Mouse (Mus musculus) adrenal gland (tissue): ENCODE measurements around the gene Suds3.

Source experiments
- intact Hi-C: fragments of 180-260 bp; cut with DNase I; formaldehyde crosslinking; loops from one replicate; pipeline ENCODE4 v1.15.1; 2025

The Suds3 gene

GRCm38 (mm10) chr5:117137011-117137410 is 21.1 kb upstream of the Suds3 start:
- intact Hi-C loops: no loop called here

GRCm38 (mm10) chr5:117136570-117136969 is 20.7 kb upstream of the Suds3 start:
- intact Hi-C loops: no loop called here

- intact Hi-C loops: no loop called here
These were observed 20.0 kb upstream of the Suds3 start for GRCm38 (mm10) chr5:117135869-117136268.

- intact Hi-C loops: no loop called here
These were observed 19.1 kb upstream of the Suds3 start for GRCm38 (mm10) chr5:117134889-117135456.

GRCm38 (mm10) chr5:117134066-117134888 is 18.4 kb upstream of the Suds3 start:
- intact Hi-C loops: no loop called here

GRCm38 (mm10) chr5:117133446-117134065 is 17.6 kb upstream of the Suds3 start:
- intact Hi-C loops: no loop called here

- intact Hi-C loops: no loop called here
These were observed 14.8 kb upstream of the Suds3 start for GRCm38 (mm10) chr5:117130726-117131125.

- intact Hi-C loops: no loop called here
These were observed 11.1 kb upstream of the Suds3 start for GRCm38 (mm10) chr5:117127051-117127450.

- intact Hi-C loops: no loop called here
These were observed 9.8 kb upstream of the Suds3 start for GRCm38 (mm10) chr5:117125482-117126346.

- intact Hi-C loops: no loop called here
These were observed 7.9 kb upstream of the Suds3 start for GRCm38 (mm10) chr5:117123840-117124239.

- intact Hi-C loops: no loop called here
These were observed 7.2 kb upstream of the Suds3 start for GRCm38 (mm10) chr5:117123102-117123501.

- intact Hi-C loops: no loop called here
These were observed 5.7 kb upstream of the Suds3 start for GRCm38 (mm10) chr5:117121657-117122056.

- intact Hi-C loops: no loop called here
These were observed 4.9 kb upstream of the Suds3 start for GRCm38 (mm10) chr5:117120489-117121466.

GRCm38 (mm10) chr5:117119777-117120488 is 4.0 kb upstream of the Suds3 start, which contains the start of gene Taok3:
Gene Taok3, plus strand, starts transcription at chr5:117120129.
- intact Hi-C loops: loop anchor here (5.0 kb wide), 3 partner anchors 37 to 287 kb away; partner anchors contain the start of gene Pebp1

- intact Hi-C loops: loop anchor here (5.0 kb wide), 3 partner anchors 38 to 288 kb away; partner anchors contain the start of gene Pebp1
These were observed 2.9 kb upstream of the Suds3 start for GRCm38 (mm10) chr5:117118850-117119249.

GRCm38 (mm10) chr5:117118220-117118619 is 2.3 kb upstream of the Suds3 start:
- intact Hi-C loops: loop anchor here (5.0 kb wide), 3 partner anchors 39 to 289 kb away; partner anchors contain the start of gene Pebp1

- intact Hi-C loops: loop anchor here (5.0 kb wide), 3 partner anchors 40 to 290 kb away; partner anchors contain the start of gene Pebp1
These were observed 1.8 kb upstream of the Suds3 start for GRCm38 (mm10) chr5:117117716-117118115.

- intact Hi-C loops: loop anchor here (5.0 kb wide), 3 partner anchors 40 to 290 kb away; partner anchors contain the start of gene Pebp1
These were observed 1.3 kb upstream of the Suds3 start for GRCm38 (mm10) chr5:117117241-117117640.

- intact Hi-C loops: loop anchor here (5.0 kb wide), 3 partner anchors 41 to 291 kb away; partner anchors contain the start of gene Pebp1
These were observed 747 bp upstream of the Suds3 start for GRCm38 (mm10) chr5:117116660-117117059.
